ENCODE assay signal across 8 mouse cellular contexts in genomic region chr5:114371331-114371730, GRCm38 (mm10). TPM values are rescaled to one million over a fixed set of nuclear protein-coding genes. Genes with fewer than 3 reads are reported as not detected.
DNase-seq lines count a peak whose midpoint lies in the region; ATAC-seq and TF ChIP-seq lines count a peak whose summit lies in the region.

No protein-coding gene starts in this region.

- no peaks in the 10 kb centered on the region for H3K9me3 ChIP-seq in kidney, postnatal 0 days (replicated peaks; ENCODE audit: low read length)
- H3K9me3 ChIP-seq in embryonic facial prominence, embryonic 14.5 days (ENCODE audit: control insufficient read depth, low read length): no peaks in the 10 kb centered on the region
- H3K9me3 ChIP-seq in limb, embryonic 13.5 days: no peaks in the 10 kb centered on the region

- H3K27me3 ChIP-seq in kidney, postnatal 0 days (ENCODE audit: insufficient read depth, low read length): no peaks in the 10 kb centered on the region
- H3K27me3 ChIP-seq in embryonic facial prominence, embryonic 14.5 days (replicated peaks; ENCODE audit: control insufficient read depth, insufficient read depth, low read length): no peaks in the 10 kb centered on the region
- no peaks in the 10 kb centered on the region for H3K27me3 ChIP-seq in limb, embryonic 13.5 days
- H3K27me3 ChIP-seq in small intestine, adult 2 months (ENCODE audit: control insufficient read depth, insufficient read depth, low read length): no peaks in the 10 kb centered on the region

- no peak for TF ChIP-seq CTCF in kidney, postnatal 0 days (IDR thresholded peaks at IDR 0.05; ENCODE audit: low read depth)
- no peak for TF ChIP-seq CTCF in small intestine, adult 2 months (IDR thresholded peaks at IDR 0.05; ENCODE audit: extremely low read depth, insufficient read length, insufficient replicate concordance, low read depth, low read length)

- DNase-seq in kidney, postnatal 0 days (ENCODE audit: low spot score): peak; percentile 34
- no peak for DNase-seq in kidney, adult 11 months
- no peak for DNase-seq in embryonic facial prominence, embryonic 14.5 days (ENCODE audit: low spot score)
- no peak for DNase-seq in right cerebral cortex, postnatal 10 days (ENCODE audit: low spot score in 2 of 2)
- DNase-seq in gastrocnemius, adult 8-10 months (ENCODE audit: low spot score in 2 of 2): no peak
- DNase-seq in gastrocnemius, postnatal 4 days (ENCODE audit: low spot score in 2 of 2): no peak

- WGBS in kidney, postnatal 0 days: 26% methylated on average over 3 of the region's 3 CpGs
- 38% methylated on average over 3 of the region's 3 CpGs for WGBS in embryonic facial prominence, embryonic 14.5 days
- 51% methylated on average over 3 of the region's 3 CpGs for WGBS in limb, embryonic 13.5 days
- 29% methylated on average over 3 of the region's 3 CpGs for WGBS in small intestine, adult 2 months

- H3K4me1 ChIP-seq in kidney, postnatal 0 days (replicated peaks; ENCODE audit: insufficient read depth, low read length): peaks cover 32% of the 10 kb centered on the region
- peaks cover 51% of the 10 kb centered on the region for H3K4me1 ChIP-seq in embryonic facial prominence, embryonic 14.5 days (ENCODE audit: control insufficient read depth, insufficient read depth, low read length)
- peaks cover 55% of the 10 kb centered on the region for H3K4me1 ChIP-seq in limb, embryonic 13.5 days
- peaks cover 58% of the 10 kb centered on the region for H3K4me1 ChIP-seq in small intestine, adult 2 months (ENCODE audit: control insufficient read depth, insufficient read depth, insufficient read length, low read length)

- H3K4me3 ChIP-seq in kidney, postnatal 0 days (replicated peaks; ENCODE audit: low read depth, low read length): no peak overlapping the region
- H3K4me3 ChIP-seq in embryonic facial prominence, embryonic 14.5 days (ENCODE audit: low read depth, low read length): no peak overlapping the region
- no peak overlapping the region for H3K4me3 ChIP-seq in limb, embryonic 13.5 days
- no peak overlapping the region for H3K4me3 ChIP-seq in small intestine, adult 2 months (ENCODE audit: low read depth, low read length)

- peak overlapping the region; percentile 11; the same call in 1 of the 2 replicates for H3K4me2 ChIP-seq in kidney, postnatal 0 days (ENCODE audit: low read length)
- peak overlapping the region; percentile 37 for H3K4me2 ChIP-seq in embryonic facial prominence, embryonic 14.5 days (ENCODE audit: low read depth, low read length)
- peak overlapping the region; percentile 46 for H3K4me2 ChIP-seq in limb, embryonic 13.5 days (replicated peaks)

- peak overlapping the region; percentile 67 for H3K27ac ChIP-seq in kidney, postnatal 0 days
- H3K27ac ChIP-seq in embryonic facial prominence, embryonic 14.5 days (replicated peaks; ENCODE audit: low read depth, low read length): peak overlapping the region; percentile 95
- peak overlapping the region; percentile 95 for H3K27ac ChIP-seq in limb, embryonic 13.5 days
- H3K27ac ChIP-seq in small intestine, adult 2 months (ENCODE audit: insufficient read depth, low read depth, low read length): peak overlapping the region; percentile 76

- no peak overlapping the region for H3K9ac ChIP-seq in kidney, postnatal 0 days (ENCODE audit: low read depth, low read length)
- 0 out of 2 replicates have a peak overlapping the region, but pooled peaks have one; percentile 47 for H3K9ac ChIP-seq in embryonic facial prominence, embryonic 14.5 days (ENCODE audit: low read depth, low read length)
- H3K9ac ChIP-seq in limb, embryonic 13.5 days: peak overlapping the region; percentile 50; the same call in 1 of the 2 replicates

- TF ChIP-seq POLR2A in small intestine, adult 2 months (IDR thresholded peaks at IDR 0.05; ENCODE audit: low read depth, low read length): no peak

- H3K36me3 ChIP-seq in kidney, postnatal 0 days (ENCODE audit: insufficient read depth, low read length): peaks cover 46% of the 10 kb centered on the region
- peaks cover 80% of the 10 kb centered on the region for H3K36me3 ChIP-seq in embryonic facial prominence, embryonic 14.5 days (ENCODE audit: control insufficient read depth, insufficient read depth, low read length)
- H3K36me3 ChIP-seq in limb, embryonic 13.5 days: peaks cover 84% of the 10 kb centered on the region
- peaks cover 57% of the 10 kb centered on the region for H3K36me3 ChIP-seq in small intestine, adult 2 months (ENCODE audit: control insufficient read depth, insufficient read depth, low read length)

- ATAC-seq in kidney, postnatal 0 days (replicated peaks; ENCODE audit: low FRiP score, low read depth): no peak
- no peak for ATAC-seq in embryonic facial prominence, embryonic 14.5 days (ENCODE audit: low read depth)
- no peak for ATAC-seq in limb, embryonic 13.5 days (ENCODE audit: low FRiP score, low read depth)

RNA-seq across cellular contexts. Expression of gene Kctd10, which starts 9.0 kb away (rescaled TPM):
- polyA plus RNA-seq in kidney, postnatal 0 days (2015; fragmentation: Nextera tagmentation; extraction: Ambion mirVana): 80.5 and 89.7 TPM in 2 replicates
- 111 and 115 TPM in 2 replicates for polyA plus RNA-seq in embryonic facial prominence, embryonic 14.5 days (2014; fragmentation: Nextera tagmentation; extraction: Ambion mirVana)
- polyA plus RNA-seq in limb, embryonic 13.5 days (2015; fragmentation: Nextera tagmentation; extraction: Ambion mirVana): 87.3 and 90.6 TPM in 2 replicates
- 47.1 and 80.2 TPM in 2 replicates for polyA plus RNA-seq in small intestine, adult 2 months (2012; rRNA removed)
- total RNA-seq in gastrocnemius, adult 8-10 months (2022): 10 to 100 TPM; 10.2 to 16.6 (median 14.2) TPM
- 10 to 100 TPM; 38.0 to 40.7 TPM for total RNA-seq in gastrocnemius, postnatal 4 days (2021)

RNA-seq across cellular contexts. Expression of gene Ube3b, which starts 9.1 kb away (rescaled TPM):
- polyA plus RNA-seq in kidney, postnatal 0 days (2015; fragmentation: Nextera tagmentation; extraction: Ambion mirVana): 28.6 and 30.8 TPM in 2 replicates
- polyA plus RNA-seq in embryonic facial prominence, embryonic 14.5 days (2014; fragmentation: Nextera tagmentation; extraction: Ambion mirVana): 44.5 and 47.5 TPM in 2 replicates
- 42.1 and 46.0 TPM in 2 replicates for polyA plus RNA-seq in limb, embryonic 13.5 days (2015; fragmentation: Nextera tagmentation; extraction: Ambion mirVana)
- 36.6 and 76.1 TPM in 2 replicates for polyA plus RNA-seq in small intestine, adult 2 months (2012; rRNA removed)
- 100 to 1,000 TPM; 129 to 147 (median 134) TPM for total RNA-seq in gastrocnemius, adult 8-10 months (2022)
- 10 to 100 TPM; 54.2 to 59.3 TPM for total RNA-seq in gastrocnemius, postnatal 4 days (2021)
